Mouse (Mus musculus) layer of hippocampus, adult 11-12 months (tissue): ENCODE data around the gene Ehmt2.
"Not testable (repeated sequence)": the region's sequence is repeated elsewhere in the genome, so short reads cannot be mapped to it uniquely, and the experiment has no call there.

Source experiments
- DNase-seq: peaks from one replicate; pipeline ENCODE4 v3.0.0; 2022; ENCODE audit warnings: low spot score

Gene Ehmt2

DNA sequence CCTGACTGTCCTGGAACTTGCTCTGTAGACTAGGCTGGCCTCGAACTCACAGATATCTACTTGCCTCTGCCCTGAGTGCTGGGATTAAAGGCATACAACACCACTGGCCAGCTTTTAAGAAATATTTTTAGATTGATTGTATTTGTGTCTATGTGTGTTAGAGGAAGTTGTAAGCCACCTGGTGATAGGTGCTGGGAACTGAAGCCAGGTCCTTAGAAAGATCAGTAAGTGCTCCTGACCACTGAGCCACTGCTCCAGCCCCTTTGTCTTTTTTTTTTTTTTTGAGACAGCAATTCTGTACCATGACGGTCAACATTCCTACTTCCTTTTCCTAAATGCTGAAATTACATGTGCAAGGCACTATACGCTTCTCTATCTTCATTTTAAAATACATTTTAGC, 55.0 kb downstream of the Ehmt2 start:
- DNase-seq: no peak

DNA sequence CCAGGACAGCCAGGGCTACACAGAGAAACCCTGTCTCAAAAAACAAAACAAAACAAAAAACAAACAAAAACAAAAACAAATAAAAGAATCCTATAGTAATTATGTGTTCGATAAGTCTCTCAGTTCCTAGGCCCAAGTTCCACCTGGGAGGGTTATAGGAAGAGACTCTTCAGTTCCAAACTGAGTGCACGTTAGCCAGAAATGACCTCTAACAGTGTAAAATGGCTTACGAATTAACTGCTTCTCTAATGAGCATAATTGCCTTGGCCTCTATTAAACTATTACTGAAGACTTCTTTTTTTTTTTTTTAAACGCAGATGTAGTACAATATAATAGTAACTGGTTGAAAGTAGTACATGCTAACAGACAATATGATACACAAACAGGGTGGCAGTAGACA, 55.6 kb downstream of the Ehmt2 start:
- no peak for DNase-seq

DNA sequence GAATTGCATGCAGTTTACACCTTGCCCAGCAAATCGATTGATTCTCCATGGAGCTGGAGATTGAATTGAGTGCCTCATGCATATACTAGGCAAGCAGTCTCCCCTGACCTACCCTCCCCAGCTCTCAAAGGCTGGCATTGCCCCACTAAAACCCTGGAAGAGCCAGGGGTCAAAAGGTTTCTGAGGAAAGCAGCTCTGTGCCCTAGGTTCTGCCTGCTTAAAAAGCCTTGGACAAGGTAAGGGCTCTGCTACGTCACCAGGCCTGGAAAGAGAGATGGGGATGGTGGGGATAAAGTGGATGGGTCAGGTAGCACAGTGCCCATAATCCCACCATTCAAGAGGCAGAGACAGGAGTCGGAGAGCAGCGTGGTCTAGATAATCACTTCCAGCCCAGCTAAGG, 56.6 kb downstream of the Ehmt2 start:
- no peak for DNase-seq

DNA sequence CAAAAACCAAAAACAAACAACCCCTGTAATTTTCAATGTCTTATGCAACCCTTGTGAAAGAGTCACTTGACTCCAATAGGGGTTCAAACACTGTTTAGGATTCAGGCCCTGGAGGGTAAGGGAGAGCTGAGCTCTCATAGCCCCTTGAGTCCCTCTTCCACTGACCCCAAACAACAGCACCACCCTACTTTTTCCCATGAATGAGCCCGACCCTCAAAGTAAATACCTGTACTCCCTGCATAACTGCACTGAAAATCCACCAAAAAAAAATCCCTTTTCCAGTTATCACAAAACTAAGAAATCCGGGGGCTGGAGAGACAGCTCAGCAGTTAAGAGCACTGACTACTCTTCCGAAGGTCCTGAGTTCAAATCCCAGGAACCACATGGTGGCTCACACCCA, 57.6 kb downstream of the Ehmt2 start:
- no peak for DNase-seq

DNA sequence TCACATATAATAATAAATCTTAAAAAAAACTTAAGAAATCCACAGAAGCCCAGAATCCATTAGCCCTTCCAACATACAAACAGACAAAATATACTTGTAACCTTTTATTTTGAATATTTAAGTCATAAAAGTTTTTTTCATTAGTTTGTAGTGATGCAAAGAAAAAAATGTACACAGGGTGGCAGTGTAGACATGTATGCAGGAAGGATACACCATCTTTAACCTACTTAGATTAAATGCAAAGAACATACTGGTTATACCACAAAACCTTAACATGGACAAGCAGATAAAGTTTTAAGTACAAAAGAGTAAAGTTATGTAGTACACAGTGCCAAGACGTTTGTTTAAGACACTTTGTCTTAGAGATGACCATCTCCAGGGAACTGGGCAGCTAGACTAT, 58.1 kb downstream of the Ehmt2 start:
- DNase-seq: no peak

GRCm38 (mm10) chr17:34957291-34957690, 59.0 kb downstream of the Ehmt2 start:
- not testable (repeated sequence) for DNase-seq

DNA sequence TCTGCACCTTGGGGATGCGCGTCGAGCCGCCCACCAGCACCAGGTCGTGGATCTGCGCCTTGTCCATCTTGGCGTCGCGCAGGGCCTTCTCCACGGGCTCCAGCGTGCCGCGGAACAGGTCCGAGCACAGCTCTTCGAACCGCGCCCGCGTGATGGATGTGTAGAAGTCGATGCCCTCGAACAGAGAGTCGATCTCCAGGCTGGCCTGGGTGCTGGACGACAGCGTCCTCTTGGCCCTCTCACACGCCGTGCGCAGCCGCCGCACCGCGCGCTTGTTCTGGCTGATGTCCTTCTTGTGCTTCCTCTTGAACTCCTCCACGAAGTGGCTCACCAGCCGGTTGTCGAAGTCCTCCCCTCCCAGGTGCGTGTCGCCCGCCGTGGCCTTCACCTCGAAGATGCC, 59.7 kb downstream of the Ehmt2 start:
- DNase-seq: not testable (repeated sequence)

DNA sequence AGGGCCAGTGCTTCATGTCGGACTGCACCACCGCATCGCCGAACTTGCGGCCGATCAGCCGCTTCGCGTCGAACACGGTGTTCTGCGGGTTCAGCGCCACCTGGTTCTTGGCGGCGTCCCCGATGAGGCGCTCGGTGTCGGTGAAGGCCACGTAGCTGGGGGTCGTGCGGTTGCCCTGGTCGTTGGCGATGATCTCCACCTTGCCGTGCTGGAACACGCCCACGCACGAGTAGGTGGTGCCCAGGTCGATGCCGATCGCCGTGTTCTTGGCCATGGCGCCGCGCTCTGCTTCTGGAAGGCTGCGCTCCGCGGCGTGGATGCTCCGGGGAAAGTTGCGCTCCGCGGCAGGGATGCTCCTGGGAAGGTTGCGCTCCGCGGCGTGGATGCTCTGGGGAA, 60.5 kb downstream of the Ehmt2 start:
- not testable (repeated sequence) for DNase-seq

DNA sequence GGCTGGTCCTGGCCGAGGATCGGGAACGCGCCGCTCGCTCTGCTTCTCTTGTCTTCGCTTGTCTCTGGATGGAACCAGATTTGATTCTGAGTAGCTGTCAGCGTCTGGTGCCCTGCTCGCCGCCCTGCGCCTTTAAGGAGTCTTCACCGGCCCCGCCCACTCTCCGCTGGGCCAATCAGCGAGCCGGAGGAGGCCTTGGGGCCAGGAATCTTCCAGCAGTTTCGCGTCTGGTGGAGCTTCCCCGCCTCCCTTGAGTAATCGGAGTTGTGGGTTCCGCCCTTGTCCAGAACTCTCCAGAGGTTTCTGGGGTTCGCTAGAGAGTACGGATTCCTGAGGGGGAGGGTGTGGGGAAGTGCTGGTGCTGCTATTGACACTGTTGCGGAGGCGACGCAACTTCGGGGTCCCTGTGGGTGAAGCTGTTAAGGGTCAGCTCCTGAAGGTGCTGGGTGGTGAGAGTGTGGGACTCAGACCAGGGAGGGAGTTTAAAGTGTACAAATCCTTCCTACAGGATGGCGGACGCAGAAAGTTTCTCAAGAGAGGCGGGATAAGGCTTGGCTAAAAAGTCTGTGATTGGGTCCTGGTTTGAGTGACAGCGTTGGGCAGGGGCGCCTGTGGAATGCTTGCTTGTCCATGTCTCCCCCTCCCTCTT, 61.0 kb downstream of the Ehmt2 start, which contains the start of gene Hspa1b:
Gene Hspa1b, minus strand, starts transcription at position 109 of the 649 bp plus-strand sequence.
- DNase-seq: peak; percentile 78

GRCm38 (mm10) chr17:34959881-34960515, 61.7 kb downstream of the Ehmt2 start:
- no peak for DNase-seq

DNA sequence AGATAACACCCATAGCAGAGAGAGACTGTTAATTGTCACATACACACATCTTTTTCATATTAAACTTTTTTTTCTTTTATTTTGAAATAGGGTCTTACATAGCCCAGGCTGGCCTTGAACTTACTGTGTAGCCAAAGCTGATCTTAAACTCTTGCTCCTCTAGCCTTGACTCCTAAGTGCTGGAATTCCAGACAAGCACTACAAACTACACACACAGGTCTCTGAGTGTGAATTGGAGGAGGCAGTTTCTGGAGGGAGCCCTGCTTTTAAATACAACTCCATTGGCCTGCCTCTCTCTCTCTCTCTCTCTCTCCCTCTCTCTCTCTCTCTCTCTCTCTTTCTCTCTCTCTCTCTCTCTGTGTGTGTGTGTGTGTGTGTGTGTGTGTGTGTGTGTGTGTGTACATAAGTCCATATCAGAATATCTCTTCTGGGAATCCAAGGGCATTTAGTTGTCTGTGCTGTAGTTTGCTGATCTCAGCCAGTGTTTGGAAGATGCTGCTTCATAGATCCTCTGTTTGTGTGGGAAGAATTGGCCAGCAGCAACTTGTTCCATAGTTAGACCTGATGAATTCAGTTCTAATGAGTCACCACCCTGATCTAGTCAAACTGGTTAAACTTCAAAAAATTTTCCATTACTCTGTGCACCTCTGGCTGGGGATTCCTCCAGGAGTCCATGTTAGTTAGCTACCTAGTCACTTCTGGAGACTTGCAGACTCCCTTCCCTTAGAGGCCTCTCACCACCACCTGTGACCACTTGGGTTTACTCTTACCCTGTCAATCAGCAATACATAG, 62.6 kb downstream of the Ehmt2 start:
- no peak for DNase-seq

- no peak for DNase-seq
Observed at GRCm38 (mm10) chr17:34962125-34962524, 63.9 kb downstream of the Ehmt2 start.

DNA sequence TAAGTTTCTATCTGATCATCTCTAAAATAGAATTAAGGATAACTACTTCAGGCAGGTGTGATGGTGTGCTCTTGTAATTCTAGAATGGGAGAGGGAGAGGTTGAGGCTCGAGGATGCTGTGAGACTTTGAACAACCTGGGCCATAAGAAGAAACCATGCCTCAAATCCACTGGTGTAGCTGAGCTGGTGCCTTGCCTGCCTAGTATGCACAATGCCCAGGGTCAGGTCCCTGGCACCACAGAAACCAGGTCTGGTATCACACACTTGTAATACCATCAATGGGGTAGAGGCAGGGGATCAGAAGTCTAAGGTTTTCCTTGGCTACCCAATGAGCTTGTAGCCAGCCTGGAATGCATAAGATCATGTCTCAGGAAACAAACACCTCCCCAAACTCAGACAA, 64.6 kb downstream of the Ehmt2 start:
- no peak for DNase-seq
